Mouse (Mus musculus) olfactory bulb, adult 2 months (tissue): ENCODE results near the gene Ak2. TPM values are rescaled to one million over a fixed set of nuclear protein-coding genes. Genes with fewer than 3 reads are reported as not detected.
A peak's percentile ranks its signal among the peaks of the same experiment; 100 is the strongest.

ENCODE experiments used
- H3K27ac ChIP-seq: fragments of 200-500 bp; 2 replicates; pipeline ENCODE4 v1.5.1; 2012; ENCODE audit warnings: low read depth, low read length; ENCODE audit not compliant: insufficient read depth
- H3K4me1 ChIP-seq: fragments of 200-500 bp; 2 replicates; pipeline ENCODE4 v1.6.1; 2012; ENCODE audit warnings: low read length; ENCODE audit not compliant: control insufficient read depth, insufficient read depth
- H3K4me3 ChIP-seq: fragments of 200-500 bp; 2 replicates; pipeline ENCODE4 v1.5.1; 2012; ENCODE audit warnings: mild to moderate bottlenecking, low read depth, low read length, moderate library complexity; ENCODE audit not compliant: insufficient read depth
- CTCF ChIP-seq: fragments of 200-500 bp; IDR thresholded peaks from 2 replicates; pipeline ENCODE4 v1.5.1; 2012; ENCODE audit warnings: low read depth, mild to moderate bottlenecking, low read length, moderate library complexity; ENCODE audit not compliant: insufficient read depth
- POLR2A ChIP-seq: fragments of 200-500 bp; IDR thresholded peaks from 2 replicates; pipeline ENCODE4 v1.6.1; 2012; ENCODE audit warnings: mild to moderate bottlenecking, low read depth, low read length, moderate library complexity; ENCODE audit not compliant: insufficient read depth
- WGBS: fragments of 180-500 bp; shearing (Covaris S2); methylation state at CpG from one replicate; pipeline ENCODE4 v1.1.7; 2018; 5-methylcytosine and 5-hydroxymethylcytosine counted together
- polyA plus RNA-seq: library from polyadenylated mRNA; stranded (reverse); fragments of >200 nt; gene quantifications from 2 replicates; pipeline ENCODE4 v1.2.4, GENCODE M21; 2012; ENCODE audit warnings: low replicate concordance; ENCODE audit not compliant: missing spikeins, insufficient read depth, insufficient read length

The Ak2 gene
- polyA plus RNA-seq, 1 experiment: 173 TPM

DNA sequence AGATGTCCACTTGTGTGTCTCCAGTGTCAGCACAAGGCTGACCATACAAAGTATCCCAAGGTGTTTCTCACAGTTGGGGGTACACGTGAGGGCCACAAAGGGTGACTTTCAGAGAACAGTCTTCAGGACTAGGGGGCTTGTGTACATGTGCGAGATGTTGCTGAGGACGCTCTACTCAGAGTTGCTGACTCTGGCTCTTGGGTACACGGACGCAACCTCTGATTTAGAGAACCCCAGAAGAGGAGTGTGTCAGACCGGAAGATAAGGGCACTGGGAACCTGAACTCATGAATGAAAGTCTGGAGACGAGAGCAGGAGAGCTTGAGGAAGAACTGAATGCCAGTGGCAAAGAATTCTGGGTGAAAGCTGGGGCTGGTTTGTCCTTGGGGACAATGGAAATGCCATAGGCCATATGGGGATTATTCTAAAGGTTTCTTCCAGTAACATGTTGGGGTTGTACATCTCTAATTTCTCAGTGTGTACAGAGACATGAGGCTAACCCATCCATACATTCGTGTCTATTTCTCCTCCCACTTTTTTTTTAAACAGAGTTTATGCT lies 39.7 kb downstream of the Ak2 start:
- 90% methylated on average over 8 of the region's 8 CpGs for WGBS
- H3K27ac ChIP-seq: no peak overlapping the region
- peaks cover 14% of the 10 kb centered on the region for H3K4me1 ChIP-seq
- H3K4me3 ChIP-seq: no peak overlapping the region
- no peak for TF ChIP-seq POLR2A
- TF ChIP-seq CTCF: no peak

DNA sequence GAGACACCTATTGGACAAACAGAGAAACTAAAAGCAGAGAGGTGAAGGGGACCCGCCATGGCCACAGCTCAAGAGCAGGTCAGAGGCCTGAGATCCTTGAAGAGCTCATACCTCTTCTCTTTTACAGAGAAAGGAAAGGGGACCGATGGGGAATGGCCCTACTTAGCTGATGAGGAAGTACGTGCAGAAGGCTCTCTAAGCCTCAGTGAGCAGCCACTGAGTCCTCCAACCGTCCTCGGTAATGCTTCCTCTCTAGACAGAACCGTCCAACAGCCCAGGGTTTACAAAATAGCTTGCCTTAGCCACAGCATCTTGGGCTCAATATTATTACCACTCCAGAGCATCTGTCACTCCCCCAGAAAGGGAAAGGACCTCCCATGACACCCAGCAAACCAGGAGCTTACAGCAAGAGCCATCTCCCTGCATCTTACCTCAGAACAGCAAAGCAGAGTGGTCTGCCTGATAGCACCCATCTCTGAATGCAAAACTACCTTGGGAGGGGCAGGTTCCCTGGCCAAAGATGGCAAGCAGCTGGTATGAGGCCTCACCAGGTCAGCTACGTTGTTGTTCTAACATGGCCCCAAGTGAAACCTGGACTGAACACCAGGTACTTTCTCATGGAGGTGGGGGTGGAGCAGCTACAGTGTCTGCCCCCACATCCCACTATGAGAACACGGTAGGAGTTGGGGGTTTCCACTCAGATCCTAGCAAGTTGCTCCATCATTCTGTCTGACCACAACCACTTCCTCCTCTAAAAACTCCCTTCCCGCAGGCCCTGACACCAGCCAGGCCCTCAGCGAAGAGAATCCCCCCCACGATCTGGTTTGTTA lies 40.6 kb downstream of the Ak2 start:
- TF ChIP-seq POLR2A: no peak
- no peak for TF ChIP-seq CTCF
- WGBS: 87% methylated on average over 11 of the region's 11 CpGs
- Histone ChIP-seq H3K4me1 (peaks cover 14% of the 10 kb centered on the region), H3K4me3 (no peak overlapping the region), H3K27ac (no peak overlapping the region)

GRCm38 (mm10) chr4:129032963-129033951 lies 41.5 kb downstream of the Ak2 start:
- TF ChIP-seq POLR2A: no peak
- no peak for TF ChIP-seq CTCF
- Histone ChIP-seq H3K4me3 (no peak overlapping the region), H3K27ac (no peak overlapping the region), H3K4me1 (peaks cover 14% of the 10 kb centered on the region)
- 39% methylated on average over 17 of the region's 17 CpGs for WGBS

DNA sequence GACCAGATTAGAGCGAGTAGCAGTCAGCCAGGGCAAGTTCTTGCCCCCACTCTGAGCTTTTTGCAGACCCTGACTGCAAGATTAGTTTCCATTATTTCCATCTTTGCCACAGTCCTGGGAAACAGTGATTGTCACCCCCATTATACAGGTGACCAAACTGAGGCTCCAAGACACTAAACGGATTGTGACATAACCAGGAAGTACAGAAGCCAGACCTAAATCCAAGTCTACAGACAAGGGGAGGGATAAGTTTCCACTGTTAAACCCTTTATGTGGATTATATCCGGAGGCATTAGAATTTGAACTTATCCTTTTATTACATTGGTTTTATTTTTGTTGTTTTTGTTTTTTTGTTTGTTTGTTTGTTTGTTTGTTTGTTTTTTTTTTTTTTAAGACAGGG lies 42.5 kb downstream of the Ak2 start:
- TF ChIP-seq POLR2A (no peak), CTCF (no peak)

DNA sequence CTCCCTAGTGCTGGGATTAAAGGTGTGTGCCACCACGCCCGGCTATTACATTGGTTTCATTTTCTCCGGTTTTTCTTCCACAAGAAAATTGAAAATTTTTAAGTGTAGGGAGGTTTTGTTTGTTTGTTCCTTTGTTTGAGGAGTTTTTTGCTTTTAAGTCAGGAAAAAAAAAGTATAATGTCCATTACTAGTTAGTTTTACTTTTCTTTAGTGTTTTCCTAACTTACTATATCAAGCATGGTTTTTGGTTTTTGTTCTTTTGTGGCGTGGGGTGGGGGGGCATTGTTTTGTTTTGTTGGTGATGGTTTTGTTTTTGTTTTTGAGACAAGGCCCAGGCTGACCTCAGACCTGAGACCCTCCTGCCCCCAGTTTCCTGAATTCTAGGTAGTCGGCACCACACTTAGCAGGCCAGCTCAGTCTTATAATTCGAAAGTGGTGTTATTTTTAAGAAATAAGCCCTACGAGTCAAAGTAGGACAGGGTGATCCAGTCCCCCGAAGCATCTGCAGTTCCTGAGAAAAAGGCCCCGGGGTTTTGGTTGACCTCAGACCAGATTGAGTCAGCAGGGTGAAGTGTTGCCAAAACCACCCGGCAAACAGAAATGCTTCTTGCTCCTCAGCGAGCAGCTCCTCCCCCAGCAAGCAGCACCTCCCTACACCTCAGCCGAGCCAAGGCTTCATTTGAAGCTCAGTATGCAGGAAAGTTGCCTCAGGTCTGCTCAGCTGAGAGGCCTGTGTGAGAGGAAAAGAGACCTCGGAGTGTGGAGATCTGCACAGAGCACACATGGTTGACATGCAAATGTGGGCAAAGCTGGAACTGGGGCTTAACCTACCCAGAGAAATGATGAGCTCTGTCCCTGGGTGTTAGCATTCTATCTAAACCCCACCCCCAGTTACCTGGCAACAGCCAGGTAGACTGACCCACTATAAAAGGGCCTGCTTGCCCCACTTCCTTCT lies 43.2 kb downstream of the Ak2 start:
- 55% methylated on average over 13 of the region's 13 CpGs for WGBS
- TF ChIP-seq CTCF (no peak), POLR2A (no peak)
- H3K27ac ChIP-seq: no peak overlapping the region
- no peak overlapping the region for H3K4me3 ChIP-seq
- H3K4me1 ChIP-seq: peaks cover 14% of the 10 kb centered on the region

More for the DNA sequence above, 42.5 kb downstream of the Ak2 start:
- H3K4me1 ChIP-seq: peaks cover 14% of the 10 kb centered on the region
- H3K27ac ChIP-seq: no peak overlapping the region
- WGBS: 95% methylated on average over 3 of the region's 3 CpGs
- no peak overlapping the region for H3K4me3 ChIP-seq

DNA sequence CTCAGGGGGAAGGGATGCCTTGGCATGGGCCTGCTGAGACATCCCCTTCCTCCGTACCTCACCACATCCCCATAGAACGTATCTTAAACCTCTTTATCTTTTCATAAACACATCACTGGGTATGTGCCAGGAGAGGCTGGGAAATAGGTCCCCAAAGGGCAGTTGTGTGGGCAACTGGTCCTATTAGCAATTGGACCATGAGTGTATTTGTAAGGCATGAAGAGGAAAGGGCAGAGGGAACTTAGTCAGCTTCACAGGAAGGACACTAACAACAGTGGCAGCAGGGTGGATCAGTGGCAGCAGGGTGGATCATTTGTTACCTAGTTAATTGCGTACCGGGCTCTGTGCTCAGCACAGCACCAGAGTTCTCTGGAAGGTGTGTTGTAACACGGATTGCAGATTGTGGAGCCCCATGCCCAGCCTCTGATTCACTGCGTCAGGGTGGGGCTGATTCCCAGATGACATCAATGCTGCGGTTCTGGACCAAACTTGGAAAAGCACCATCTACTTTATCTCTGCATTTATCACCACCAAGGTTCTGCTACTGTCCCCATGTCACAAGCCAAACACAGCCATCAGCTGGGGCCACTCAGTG lies 44.2 kb downstream of the Ak2 start:
- no peak overlapping the region for H3K27ac ChIP-seq
- H3K4me1 ChIP-seq: peaks cover 14% of the 10 kb centered on the region
- TF ChIP-seq CTCF: no peak
- TF ChIP-seq POLR2A: no peak
- no peak overlapping the region for H3K4me3 ChIP-seq
- WGBS: 78% methylated on average over 7 of the region's 7 CpGs

DNA sequence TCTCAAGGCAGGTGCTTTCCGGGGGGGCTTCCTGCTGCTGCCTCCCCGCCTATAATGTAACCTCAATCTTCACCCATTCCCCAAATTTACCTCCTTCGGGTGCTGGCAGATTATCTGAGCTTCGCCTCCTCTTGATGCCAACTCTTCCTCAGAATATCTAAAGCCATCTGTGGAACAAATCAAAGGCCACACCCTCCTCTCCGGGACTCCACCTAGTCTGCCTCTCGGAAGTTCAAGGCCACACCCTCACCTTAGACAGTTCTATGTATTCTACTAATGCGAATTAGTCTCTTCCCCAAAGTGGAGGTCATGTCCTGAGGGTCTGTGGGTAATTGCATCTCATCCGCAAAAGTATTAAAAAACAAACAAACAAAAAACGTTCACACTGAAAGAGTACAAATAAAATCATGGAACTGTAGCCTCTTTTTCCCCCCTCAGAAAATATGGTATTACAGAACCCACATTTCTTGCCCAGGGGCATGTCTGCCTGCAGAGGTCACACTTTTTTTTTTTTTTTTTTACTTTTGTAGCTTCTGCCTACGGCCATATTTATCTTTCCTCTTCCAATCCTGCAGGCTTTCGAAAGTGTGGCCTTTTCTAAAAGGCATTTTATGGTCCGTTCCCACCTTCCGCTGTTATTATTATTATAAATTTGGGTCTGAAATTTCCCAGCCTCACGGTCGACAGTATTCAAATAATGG lies 56.1 kb downstream of the Ak2 start:
- WGBS: 27% methylated on average over 15 of the region's 15 CpGs
- no peak for TF ChIP-seq POLR2A
- no peak for TF ChIP-seq CTCF
- Histone ChIP-seq H3K4me1 (no peaks in the 10 kb centered on the region), H3K4me3 (peak overlapping the region; percentile 52; the same call in 1 of the 2 replicates), H3K27ac (peak overlapping the region; percentile 74)
